Mouse (Mus musculus) midbrain, embryonic 14.5 days (tissue): ENCODE measurements around the gene Fis1. TPM values are rescaled to one million over a fixed set of nuclear protein-coding genes. Genes with fewer than 3 reads are reported as not detected.
A peak's percentile ranks its signal among the peaks of the same experiment; 100 is the strongest.

Experiments used
- ATAC-seq: fragments of 200-750 bp; cut with Nextera tagmentation; 2 replicates; pipeline ENCODE4 v1.8.0; 2017; ENCODE audit warnings: moderate number of reproducible peaks, moderate library complexity; ENCODE audit not compliant: low FRiP score, low TSS enrichment
- DNase-seq: peaks from one replicate; pipeline ENCODE4 v3.0.0-alpha.2; 2015
- H3K27ac ChIP-seq: fragments of 300-500 bp; sonication (generic); replicated peaks from 2 replicates; pipeline ENCODE4 v1.5.1; 2014; ENCODE audit warnings: mild to moderate bottlenecking, low read depth, low read length, moderate library complexity
- H3K27me3 ChIP-seq: fragments of 300-500 bp; sonication (generic); 2 replicates; pipeline ENCODE4 v1.6.1; 2014; ENCODE audit warnings: low read length, control low read depth, mixed read lengths; ENCODE audit not compliant: control insufficient read depth, insufficient read depth
- H3K36me3 ChIP-seq: fragments of 300-500 bp; sonication (generic); 2 replicates; pipeline ENCODE4 v1.6.1; 2014; ENCODE audit warnings: low read length, control low read depth; ENCODE audit not compliant: control insufficient read depth, insufficient read depth
- H3K4me1 ChIP-seq: fragments of 300-500 bp; sonication (generic); 2 replicates; pipeline ENCODE4 v1.6.1; 2014; ENCODE audit warnings: mild to moderate bottlenecking, antibody characterized with exemption, low read length, control low read depth; ENCODE audit not compliant: control insufficient read depth, insufficient read depth
- H3K4me2 ChIP-seq: fragments of 300-500 bp; sonication (generic); 2 replicates; pipeline ENCODE4 v1.6.1; 2014; ENCODE audit warnings: mild to moderate bottlenecking, low read length, moderate library complexity
- H3K4me3 ChIP-seq: fragments of 300-500 bp; sonication (generic); replicated peaks from 2 replicates; pipeline ENCODE4 v1.5.1; 2014; ENCODE audit warnings: low read depth, low read length
- H3K9ac ChIP-seq: fragments of 300-500 bp; sonication (generic); replicated peaks from 2 replicates; pipeline ENCODE4 v1.6.1; 2014; ENCODE audit warnings: mild to moderate bottlenecking, low read length, moderate library complexity
- H3K9me3 ChIP-seq: fragments of 300-500 bp; sonication (generic); 2 replicates; pipeline ENCODE4 v1.6.1; 2016; ENCODE audit warnings: low read length, control low read depth, mixed read lengths; ENCODE audit not compliant: control insufficient read depth
- WGBS: fragments of 180-500 bp; shearing (Covaris S2); extraction: QIAGEN DNeasy Blood & Tissue Kit; methylation state at CpG from one replicate; pipeline ENCODE4 v1.1.7; 2014; 5-methylcytosine and 5-hydroxymethylcytosine counted together
- polyA plus RNA-seq: library from polyadenylated mRNA; unstranded; fragments of >200 nt; fragmentation: Nextera tagmentation; extraction: Ambion mirVana; gene quantifications from 2 replicates; pipeline ENCODE4 v1.2.1, GENCODE M21; 2014

The Fis1 gene
- polyA plus RNA-seq, 1 experiment from 2014 or later = 440 TPM

GRCm38 (mm10) chr5:136961334-136961982, 8.4 kb downstream of the Fis1 start:
- peaks cover 42% of the 10 kb centered on the region for H3K36me3 ChIP-seq
- H3K4me1 ChIP-seq = peaks cover 12% of the 10 kb centered on the region
- no peaks in the 10 kb centered on the region for H3K9me3 ChIP-seq
- DNase-seq = no peak
- peak overlapping the region; percentile 92 for H3K27ac ChIP-seq
- peak overlapping the region; percentile 51 for H3K4me3 ChIP-seq
- 24% methylated on average over 5 of the region's 5 CpGs for WGBS
- ATAC-seq = peak; percentile 15; the same call in 1 of the 2 replicates
- no peaks in the 10 kb centered on the region for H3K27me3 ChIP-seq
- H3K9ac ChIP-seq = peak overlapping the region; percentile 60
- H3K4me2 ChIP-seq = peak overlapping the region; percentile 69

GRCm38 (mm10) chr5:136961983-136962461, 8.9 kb downstream of the Fis1 start:
- peaks cover 12% of the 10 kb centered on the region for H3K4me1 ChIP-seq
- peak overlapping the region; percentile 69 for H3K4me2 ChIP-seq
- no peaks in the 10 kb centered on the region for H3K9me3 ChIP-seq
- peaks cover 48% of the 10 kb centered on the region for H3K36me3 ChIP-seq
- under 1% methylated on average over 20 of the region's 20 CpGs for WGBS
- peak; percentile 91 for ATAC-seq
- H3K27ac ChIP-seq = peak overlapping the region; percentile 92
- H3K4me3 ChIP-seq = peak overlapping the region; percentile 51
- DNase-seq = peak; percentile 95
- no peaks in the 10 kb centered on the region for H3K27me3 ChIP-seq
- peak overlapping the region; percentile 60 for H3K9ac ChIP-seq

GRCm38 (mm10) chr5:136962501-136962900, 9.4 kb downstream of the Fis1 start:
- Histone ChIP-seq H3K4me3 (peak overlapping the region; percentile 51), H3K27me3 (no peaks in the 10 kb centered on the region), H3K4me2 (peak overlapping the region; percentile 69), H3K27ac (peak overlapping the region; percentile 92), H3K36me3 (peaks cover 46% of the 10 kb centered on the region), H3K9ac (peak overlapping the region; percentile 60), H3K4me1 (peaks cover 12% of the 10 kb centered on the region), H3K9me3 (no peaks in the 10 kb centered on the region)
- 1% methylated on average over 10 of the region's 10 CpGs for WGBS
- ATAC-seq (peak; percentile 72), DNase-seq (peak; percentile 90)

- peaks cover 45% of the 10 kb centered on the region for H3K36me3 ChIP-seq
- peak overlapping the region; percentile 51 for H3K4me3 ChIP-seq
- WGBS = 75% methylated on average over 8 of the region's 8 CpGs
- H3K9me3 ChIP-seq = no peaks in the 10 kb centered on the region
- peak overlapping the region; percentile 69 for H3K4me2 ChIP-seq
- H3K27ac ChIP-seq = peak overlapping the region; percentile 92
- no peak for DNase-seq
- H3K4me1 ChIP-seq = peaks cover 12% of the 10 kb centered on the region
- ATAC-seq = no peak
- H3K27me3 ChIP-seq = no peaks in the 10 kb centered on the region
- H3K9ac ChIP-seq = peak overlapping the region; percentile 60
Observed at GRCm38 (mm10) chr5:136962966-136963540, 10.0 kb downstream of the Fis1 start.

- no peaks in the 10 kb centered on the region for H3K9me3 ChIP-seq
- no peak overlapping the region for H3K27ac ChIP-seq
- no peak overlapping the region for H3K4me3 ChIP-seq
- no peak overlapping the region for H3K9ac ChIP-seq
- peaks cover 12% of the 10 kb centered on the region for H3K4me1 ChIP-seq
- DNase-seq = no peak
- WGBS = 92% methylated on average over 9 of the region's 9 CpGs
- ATAC-seq = no peak
- peaks cover 47% of the 10 kb centered on the region for H3K36me3 ChIP-seq
- H3K27me3 ChIP-seq = no peaks in the 10 kb centered on the region
- no peak overlapping the region for H3K4me2 ChIP-seq
Observed at GRCm38 (mm10) chr5:136965210-136965609, 12.1 kb downstream of the Fis1 start.

GRCm38 (mm10) chr5:136965686-136966085, 12.6 kb downstream of the Fis1 start:
- H3K4me1 ChIP-seq = peaks cover 12% of the 10 kb centered on the region
- H3K4me3 ChIP-seq = no peak overlapping the region
- ATAC-seq (no peak), DNase-seq (no peak)
- H3K4me2 ChIP-seq = no peak overlapping the region
- 90% methylated on average over 8 of the region's 8 CpGs for WGBS
- H3K27me3 ChIP-seq = no peaks in the 10 kb centered on the region
- peaks cover 47% of the 10 kb centered on the region for H3K36me3 ChIP-seq
- H3K27ac ChIP-seq = no peak overlapping the region
- H3K9me3 ChIP-seq = no peaks in the 10 kb centered on the region
- no peak overlapping the region for H3K9ac ChIP-seq

GRCm38 (mm10) chr5:136966331-136966730, 13.3 kb downstream of the Fis1 start, which contains the start of gene Cldn15:
Cldn15 (plus strand) TSS chr5:136966616.
- no peaks in the 10 kb centered on the region for H3K9me3 ChIP-seq
- no peak within 1 kb of the TSS for H3K4me2 ChIP-seq
- H3K4me3 ChIP-seq = no peak within 1 kb of the TSS
- peaks cover 9% of the 10 kb centered on the region for H3K4me1 ChIP-seq
- peaks cover 47% of the 10 kb centered on the region for H3K36me3 ChIP-seq
- H3K27me3 ChIP-seq = no peaks in the 10 kb centered on the region
- ATAC-seq (no peak), DNase-seq (no peak)
- 93% methylated on average over 6 of the region's 6 CpGs for WGBS
- no peak within 1 kb of the TSS for H3K9ac ChIP-seq
- H3K27ac ChIP-seq = no peak within 1 kb of the TSS

- Histone ChIP-seq H3K9me3 (no peaks in the 10 kb centered on the region), H3K9ac (no peak overlapping the region), H3K4me1 (peaks cover 6% of the 10 kb centered on the region), H3K27me3 (no peaks in the 10 kb centered on the region), H3K36me3 (peaks cover 47% of the 10 kb centered on the region), H3K27ac (no peak overlapping the region), H3K4me3 (no peak overlapping the region), H3K4me2 (no peak overlapping the region)
- ATAC-seq = no peak
- WGBS = 93% methylated on average over 4 of the region's 4 CpGs
- no peak for DNase-seq
Observed at GRCm38 (mm10) chr5:136966861-136967455, 13.9 kb downstream of the Fis1 start.
